Mouse (Mus musculus): ENCODE measurements around the gene Rxfp4. TPM values are rescaled to one million over a fixed set of nuclear protein-coding genes. Genes with fewer than 3 reads are reported as not detected.

Gene Rxfp4
- total RNA-seq, 2 experiments from 2014 or later = not detected

GRCm38 (mm10) chr3:88630849-88631341 is 22.0 kb downstream of the Rxfp4 start:
- peak; percentile 26 for ATAC-seq (replicated peaks; ENCODE audit: poor library complexity, severe bottlenecking)

- ATAC-seq (replicated peaks; ENCODE audit: poor library complexity, severe bottlenecking) = no peak
Measured at GRCm38 (mm10) chr3:88630018-88630417, 22.9 kb downstream of the Rxfp4 start.

- ATAC-seq (replicated peaks; ENCODE audit: poor library complexity, severe bottlenecking) = no peak
Measured at GRCm38 (mm10) chr3:88629244-88629643, 23.7 kb downstream of the Rxfp4 start.

GRCm38 (mm10) chr3:88628766-88629165 is 24.2 kb downstream of the Rxfp4 start:
- no peak for ATAC-seq (replicated peaks; ENCODE audit: poor library complexity, severe bottlenecking)

GRCm38 (mm10) chr3:88627535-88627934 is 25.4 kb downstream of the Rxfp4 start:
- ATAC-seq (replicated peaks; ENCODE audit: poor library complexity, severe bottlenecking) = peak; percentile 43

GRCm38 (mm10) chr3:88627114-88627513 is 25.8 kb downstream of the Rxfp4 start:
- no peak for ATAC-seq (replicated peaks; ENCODE audit: poor library complexity, severe bottlenecking)

- no peak for ATAC-seq (replicated peaks; ENCODE audit: poor library complexity, severe bottlenecking)
Measured at GRCm38 (mm10) chr3:88626316-88626715, 26.6 kb downstream of the Rxfp4 start.

- ATAC-seq (replicated peaks; ENCODE audit: poor library complexity, severe bottlenecking) = no peak
Measured at GRCm38 (mm10) chr3:88625531-88625930, 27.4 kb downstream of the Rxfp4 start.

- no peak for ATAC-seq (replicated peaks; ENCODE audit: poor library complexity, severe bottlenecking)
Measured at GRCm38 (mm10) chr3:88624951-88625350, 28.0 kb downstream of the Rxfp4 start.

- no peak for ATAC-seq (replicated peaks; ENCODE audit: poor library complexity, severe bottlenecking)
Measured at GRCm38 (mm10) chr3:88624324-88624723, 28.6 kb downstream of the Rxfp4 start.

- ATAC-seq (replicated peaks; ENCODE audit: poor library complexity, severe bottlenecking) = peak; percentile 28
Measured at GRCm38 (mm10) chr3:88623346-88624135, 29.4 kb downstream of the Rxfp4 start.

- peak; percentile 21 for ATAC-seq (replicated peaks; ENCODE audit: poor library complexity, severe bottlenecking)
Measured at GRCm38 (mm10) chr3:88622941-88623345, 30.0 kb downstream of the Rxfp4 start.

- ATAC-seq (replicated peaks; ENCODE audit: poor library complexity, severe bottlenecking) = no peak
Measured at GRCm38 (mm10) chr3:88622113-88622940, 30.6 kb downstream of the Rxfp4 start.

- ATAC-seq (replicated peaks; ENCODE audit: poor library complexity, severe bottlenecking) = peak; percentile 4
Measured at GRCm38 (mm10) chr3:88621537-88622112, 31.3 kb downstream of the Rxfp4 start.

- peak; percentile 61 for ATAC-seq (replicated peaks; ENCODE audit: poor library complexity, severe bottlenecking)
Measured at GRCm38 (mm10) chr3:88620992-88621536, 31.9 kb downstream of the Rxfp4 start.

GRCm38 (mm10) chr3:88620146-88620991 is 32.6 kb downstream of the Rxfp4 start:
- ATAC-seq (replicated peaks; ENCODE audit: poor library complexity, severe bottlenecking) = no peak

- no peak for ATAC-seq (replicated peaks; ENCODE audit: poor library complexity, severe bottlenecking)
Measured at GRCm38 (mm10) chr3:88619113-88620097, 33.5 kb downstream of the Rxfp4 start.

GRCm38 (mm10) chr3:88618074-88618871 is 34.7 kb downstream of the Rxfp4 start:
- ATAC-seq (replicated peaks; ENCODE audit: poor library complexity, severe bottlenecking) = peak; percentile 65

Data from granulocyte monocyte progenitor cell, adult 5-6 weeks (primary cell).